11 mouse cellular contexts compared by ENCODE assay signal in the genomic region with DNA sequence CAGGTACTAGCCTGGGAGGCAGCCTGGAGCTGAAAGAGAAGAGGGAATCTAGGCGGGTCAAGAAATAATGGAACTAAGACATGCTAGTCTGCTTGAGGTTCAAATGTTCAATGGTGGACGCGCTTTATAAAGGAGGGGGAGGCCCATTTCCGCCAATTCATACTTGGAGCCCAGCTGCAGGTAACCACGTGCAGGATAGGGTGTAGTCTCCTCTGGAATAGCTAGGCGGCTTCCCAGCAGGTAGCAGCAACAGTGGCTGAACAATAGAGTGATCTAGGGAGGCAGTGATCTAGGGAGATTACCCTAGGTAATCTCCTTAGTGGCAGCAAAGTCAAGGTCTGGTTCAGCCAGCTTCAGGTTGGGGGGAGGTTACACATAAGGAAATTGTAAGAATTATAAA.
"Had no signal": no experiment of that assay in that cellular context is flagged by ENCODE, and none has a peak within 500 bp of the region (broad histone marks: within the 10 kb centered on the region; RNA-seq: fewer than 3 reads in every experiment).

No protein-coding gene starts in this region.

- DNase-seq: lung, adult 18-20 months; lung, embryonic 14.5 days; lung, postnatal 10 days; lung, postnatal 4 days; midbrain, embryonic 14.5 days; right cerebral cortex, adult 18-20 months; right cerebral cortex, postnatal 25 days; right cerebral cortex, postnatal 4 days; spleen, adult 18-20 months; thymus, adult 2 months; thymus, postnatal 25 days had no signal
